Mouse (Mus musculus): ENCODE data around the gene Sh3pxd2b. TPM values are rescaled to one million over a fixed set of nuclear protein-coding genes. Genes with fewer than 3 reads are reported as not detected.

Gene Sh3pxd2b
- polyA plus RNA-seq, 1 experiment from 2014 or later: 59.7 TPM

- Histone ChIP-seq H3K79me2 (ENCODE audit: inconsistent target) (peaks cover 66% of the 10 kb centered on the region), H3K36me3 (ENCODE audit: inconsistent target) (peaks cover 27% of the 10 kb centered on the region; the same call in 1 of the 2 replicates), H3K27ac (peak overlapping the region; percentile 96), H3K4me3 (ENCODE audit: inconsistent target) (peak overlapping the region; percentile 93)
- 23% methylated on average over 13 of the region's 13 CpGs for WGBS (ENCODE audit: missing documents)
Measured at GRCm38 (mm10) chr11:32349284-32349953, 1.8 kb downstream of the Sh3pxd2b start.

- Histone ChIP-seq H3K36me3 (ENCODE audit: inconsistent target) (peaks cover 27% of the 10 kb centered on the region; the same call in 1 of the 2 replicates), H3K27ac (no peak overlapping the region), H3K79me2 (ENCODE audit: inconsistent target) (peaks cover 100% of the 10 kb centered on the region), H3K4me3 (ENCODE audit: inconsistent target) (no peak overlapping the region)
- whole genome bisulfite sequencing (ENCODE audit: missing documents): 93% methylated on average over 6 of the region's 6 CpGs
Measured at GRCm38 (mm10) chr11:32352946-32353345, 5.3 kb downstream of the Sh3pxd2b start.

- H3K27ac ChIP-seq: peak overlapping the region; percentile 15; the same call in 1 of the 2 replicates
- H3K79me2 ChIP-seq (ENCODE audit: inconsistent target): peaks cover 98% of the 10 kb centered on the region
- 100% methylated on average over 1 of the region's 1 CpGs for WGBS (ENCODE audit: missing documents)
- peaks cover 26% of the 10 kb centered on the region; the same call in 1 of the 2 replicates for H3K36me3 ChIP-seq (ENCODE audit: inconsistent target)
- H3K4me3 ChIP-seq (ENCODE audit: inconsistent target): no peak overlapping the region
Measured at GRCm38 (mm10) chr11:32355377-32355776, 7.8 kb downstream of the Sh3pxd2b start.

- peak overlapping the region; percentile 29 for H3K27ac ChIP-seq
- WGBS (ENCODE audit: missing documents): 37% methylated on average over 9 of the region's 9 CpGs
- no peak overlapping the region for H3K4me3 ChIP-seq (ENCODE audit: inconsistent target)
- H3K36me3 ChIP-seq (ENCODE audit: inconsistent target): peaks cover 10% of the 10 kb centered on the region; the same call in 1 of the 2 replicates
- peaks cover 98% of the 10 kb centered on the region for H3K79me2 ChIP-seq (ENCODE audit: inconsistent target)
Measured at GRCm38 (mm10) chr11:32357686-32358085, 10.1 kb downstream of the Sh3pxd2b start.

GRCm38 (mm10) chr11:32358399-32358798 lies 10.8 kb downstream of the Sh3pxd2b start:
- 44% methylated on average over 6 of the region's 6 CpGs for WGBS (ENCODE audit: missing documents)
- H3K36me3 ChIP-seq (ENCODE audit: inconsistent target): peaks cover 7% of the 10 kb centered on the region; the same call in 1 of the 2 replicates
- H3K79me2 ChIP-seq (ENCODE audit: inconsistent target): peaks cover 98% of the 10 kb centered on the region
- peak overlapping the region; percentile 29 for H3K27ac ChIP-seq
- no peak overlapping the region for H3K4me3 ChIP-seq (ENCODE audit: inconsistent target)

GRCm38 (mm10) chr11:32359566-32359965 lies 11.9 kb downstream of the Sh3pxd2b start:
- Histone ChIP-seq H3K4me3 (ENCODE audit: inconsistent target) (no peak overlapping the region), H3K79me2 (ENCODE audit: inconsistent target) (peaks cover 98% of the 10 kb centered on the region), H3K27ac (no peak overlapping the region), H3K36me3 (ENCODE audit: inconsistent target) (peaks cover 7% of the 10 kb centered on the region; the same call in 1 of the 2 replicates)
- 96% methylated on average over 4 of the region's 4 CpGs for WGBS (ENCODE audit: missing documents)

- no peak overlapping the region for H3K27ac ChIP-seq
- H3K36me3 ChIP-seq (ENCODE audit: inconsistent target): peaks cover 7% of the 10 kb centered on the region; the same call in 1 of the 2 replicates
- H3K4me3 ChIP-seq (ENCODE audit: inconsistent target): no peak overlapping the region
- 93% methylated on average over 9 of the region's 9 CpGs for WGBS (ENCODE audit: missing documents)
- H3K79me2 ChIP-seq (ENCODE audit: inconsistent target): peaks cover 98% of the 10 kb centered on the region
Measured at GRCm38 (mm10) chr11:32361774-32362173, 14.2 kb downstream of the Sh3pxd2b start.

GRCm38 (mm10) chr11:32363188-32363587 lies 15.6 kb downstream of the Sh3pxd2b start:
- 74% methylated on average over 3 of the region's 3 CpGs for WGBS (ENCODE audit: missing documents)
- Histone ChIP-seq H3K27ac (no peak overlapping the region), H3K79me2 (ENCODE audit: inconsistent target) (peaks cover 98% of the 10 kb centered on the region), H3K4me3 (ENCODE audit: inconsistent target) (no peak overlapping the region), H3K36me3 (ENCODE audit: inconsistent target) (peaks cover 7% of the 10 kb centered on the region; the same call in 1 of the 2 replicates)

- no peak overlapping the region for H3K27ac ChIP-seq
- H3K4me3 ChIP-seq (ENCODE audit: inconsistent target): no peak overlapping the region
- peaks cover 100% of the 10 kb centered on the region for H3K79me2 ChIP-seq (ENCODE audit: inconsistent target)
- H3K36me3 ChIP-seq (ENCODE audit: inconsistent target): peaks cover 7% of the 10 kb centered on the region; the same call in 1 of the 2 replicates
- 87% methylated on average over 3 of the region's 3 CpGs for whole genome bisulfite sequencing (ENCODE audit: missing documents)
Measured at GRCm38 (mm10) chr11:32363610-32364220, 16.1 kb downstream of the Sh3pxd2b start.

GRCm38 (mm10) chr11:32364375-32364774 lies 16.8 kb downstream of the Sh3pxd2b start:
- 60% methylated on average over 7 of the region's 7 CpGs for WGBS (ENCODE audit: missing documents)
- H3K27ac ChIP-seq: no peak overlapping the region

GRCm38 (mm10) chr11:32365498-32365897 lies 17.9 kb downstream of the Sh3pxd2b start:
- H3K79me2 ChIP-seq (ENCODE audit: inconsistent target): peaks cover 100% of the 10 kb centered on the region
- no peak overlapping the region for H3K4me3 ChIP-seq (ENCODE audit: inconsistent target)
- WGBS (ENCODE audit: missing documents): 67% methylated on average over 3 of the region's 4 CpGs
- H3K27ac ChIP-seq: no peak overlapping the region
- H3K36me3 ChIP-seq (ENCODE audit: inconsistent target): peaks cover 7% of the 10 kb centered on the region; the same call in 1 of the 2 replicates

More at GRCm38 (mm10) chr11:32364375-32364774, 16.8 kb downstream of the Sh3pxd2b start:
- Histone ChIP-seq H3K4me3 (ENCODE audit: inconsistent target) (no peak overlapping the region), H3K79me2 (ENCODE audit: inconsistent target) (peaks cover 100% of the 10 kb centered on the region), H3K36me3 (ENCODE audit: inconsistent target) (peaks cover 7% of the 10 kb centered on the region; the same call in 1 of the 2 replicates)

GRCm38 (mm10) chr11:32367056-32367455 lies 19.4 kb downstream of the Sh3pxd2b start:
- Histone ChIP-seq H3K4me3 (ENCODE audit: inconsistent target) (no peak overlapping the region), H3K79me2 (ENCODE audit: inconsistent target) (peaks cover 100% of the 10 kb centered on the region), H3K36me3 (ENCODE audit: inconsistent target) (peaks cover 8% of the 10 kb centered on the region), H3K27ac (no peak overlapping the region)
- 94% methylated on average over 2 of the region's 2 CpGs for WGBS (ENCODE audit: missing documents)

- Histone ChIP-seq H3K79me2 (ENCODE audit: inconsistent target) (peaks cover 88% of the 10 kb centered on the region), H3K4me3 (ENCODE audit: inconsistent target) (no peak overlapping the region), H3K36me3 (ENCODE audit: inconsistent target) (peaks cover 28% of the 10 kb centered on the region), H3K27ac (no peak overlapping the region)
- WGBS (ENCODE audit: missing documents): 97% methylated on average over 3 of the region's 3 CpGs
Measured at GRCm38 (mm10) chr11:32368986-32369385, 21.4 kb downstream of the Sh3pxd2b start.

- no peak overlapping the region for H3K27ac ChIP-seq
- H3K79me2 ChIP-seq (ENCODE audit: inconsistent target): peaks cover 75% of the 10 kb centered on the region
- H3K4me3 ChIP-seq (ENCODE audit: inconsistent target): no peak overlapping the region
- 100% methylated on average over 1 of the region's 1 CpGs for WGBS (ENCODE audit: missing documents)
- peaks cover 45% of the 10 kb centered on the region for H3K36me3 ChIP-seq (ENCODE audit: inconsistent target)
Measured at GRCm38 (mm10) chr11:32370881-32371280, 23.3 kb downstream of the Sh3pxd2b start.

Data from macrophage (primary cell).